ENCODE assay signal across 26 mouse cellular contexts in genomic region chr5:103384021-103384420, GRCm38 (mm10). TPM values are rescaled to one million over a fixed set of nuclear protein-coding genes. Genes with fewer than 3 reads are reported as not detected.
"Had no signal": no experiment of that assay in that cellular context is flagged by ENCODE, and none has a peak within 500 bp of the region (broad histone marks: within the 10 kb centered on the region; RNA-seq: fewer than 3 reads in every experiment).

No protein-coding gene starts in this region.

- H3K4me3 ChIP-seq: heart, adult 2 months; heart, embryonic 13.5 days; heart, embryonic 15.5 days; hindbrain, embryonic 10.5 days; hindbrain, embryonic 12.5 days; intestine, embryonic 15.5 days; layer of hippocampus, adult 2 months; left cerebral cortex, adult 2 months; limb, embryonic 13.5 days had no signal

- ATAC-seq: forebrain, postnatal 0 days; hindbrain, embryonic 16.5 days; inflammation-experienced regulatory T-cells, adult 6 months; intestine, embryonic 15.5 days; intestine, postnatal 0 days had no signal

- H3K27me3 ChIP-seq: hindbrain, embryonic 12.5 days; intestine, embryonic 15.5 days; limb, embryonic 13.5 days had no signal

- H3K36me3 ChIP-seq: heart, embryonic 13.5 days; heart, embryonic 15.5 days; hindbrain, embryonic 10.5 days; hindbrain, embryonic 12.5 days; intestine, embryonic 15.5 days; limb, embryonic 13.5 days had no signal

- H3K27ac ChIP-seq: heart, adult 2 months; heart, embryonic 13.5 days; heart, embryonic 15.5 days; hindbrain, embryonic 10.5 days; hindbrain, embryonic 12.5 days; hindbrain, embryonic 14.5 days; intestine, embryonic 15.5 days; layer of hippocampus, adult 2 months; left cerebral cortex, adult 2 months; limb, embryonic 13.5 days had no signal

- H3K4me2 ChIP-seq: heart, embryonic 11.5 days; heart, embryonic 13.5 days; heart, embryonic 15.5 days; hindbrain, embryonic 12.5 days; hindbrain, embryonic 14.5 days; intestine, embryonic 15.5 days; limb, embryonic 13.5 days had no signal

- DNase-seq: forebrain, postnatal 0 days; gastrocnemius, postnatal 10 days; gastrocnemius, postnatal 25 days; heart, adult 2 months; heart, postnatal 14 days; heart, postnatal 4 days; kidney, adult 18-20 months; kidney, adult 8-10 months; kidney, postnatal 10 days; kidney, postnatal 25 days; kidney, postnatal 4 days; liver had no signal

- H3K9me3 ChIP-seq: heart, embryonic 13.5 days; heart, embryonic 15.5 days; hindbrain, embryonic 10.5 days; hindbrain, embryonic 12.5 days; intestine, embryonic 15.5 days; limb, embryonic 13.5 days had no signal

- H3K9ac ChIP-seq: forebrain, postnatal 0 days; heart, embryonic 13.5 days; heart, embryonic 15.5 days; hindbrain, embryonic 12.5 days; hindbrain, embryonic 14.5 days; intestine, embryonic 15.5 days; limb, embryonic 13.5 days had no signal

RNA-seq across cellular contexts. Expression of gene Ptpn13, which starts 41.0 kb away (rescaled TPM):
- total RNA-seq: granulocyte monocyte progenitor cell, adult 5-6 weeks had no signal
